Mouse (Mus musculus) fat pad, adult 2 months (tissue): ENCODE data around the gene Ankrd36.
A peak's percentile ranks its signal among the peaks of the same experiment; 100 is the strongest.

Source experiments
- DNase-seq: peaks from one replicate; pipeline ENCODE4 v3.0.0-alpha.2; 2011; ENCODE audit warnings: low read depth, low spot score; ENCODE audit errors: extremely low read depth

Ankrd36 gene

DNA sequence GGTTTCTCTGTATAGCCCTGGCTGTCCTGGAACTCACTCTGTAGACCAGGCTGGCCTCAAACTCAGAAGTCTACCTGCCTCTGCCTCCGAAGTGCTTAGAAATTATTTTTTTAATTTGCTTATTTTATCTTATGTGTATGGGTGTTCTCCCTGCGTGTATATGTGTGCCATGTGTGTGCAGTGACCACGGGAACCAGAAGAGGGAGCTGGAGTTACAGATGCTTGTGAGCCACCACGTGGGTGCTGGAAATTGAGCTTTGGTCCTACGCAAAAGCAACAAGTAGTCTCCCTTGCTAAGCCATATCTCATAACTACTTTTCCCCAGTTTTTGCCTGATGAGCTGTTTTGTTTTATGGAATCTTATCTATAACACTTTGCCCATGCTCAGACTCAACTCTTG is 73.6 kb downstream of the Ankrd36 start:
- no peak for DNase-seq

DNA sequence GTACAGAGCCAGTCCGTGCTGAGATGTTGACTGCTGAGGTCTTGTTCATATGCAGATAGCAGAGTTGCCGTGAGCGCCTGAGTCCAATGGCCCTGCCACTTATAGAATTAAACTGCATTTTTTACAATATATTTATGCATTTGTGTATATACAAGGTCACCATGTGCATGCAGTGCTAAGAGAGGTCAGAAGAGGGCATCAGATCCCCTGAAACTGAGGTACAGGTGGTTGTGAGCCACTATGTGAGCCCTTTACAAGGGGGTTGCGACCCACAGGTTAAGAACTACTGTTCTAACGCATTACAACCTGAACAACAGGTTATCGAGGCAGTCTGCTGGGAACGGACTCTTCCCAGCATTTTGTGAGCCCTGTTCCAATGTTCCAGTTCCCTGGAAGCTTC is 80.8 kb downstream of the Ankrd36 start:
- DNase-seq: no peak

DNA sequence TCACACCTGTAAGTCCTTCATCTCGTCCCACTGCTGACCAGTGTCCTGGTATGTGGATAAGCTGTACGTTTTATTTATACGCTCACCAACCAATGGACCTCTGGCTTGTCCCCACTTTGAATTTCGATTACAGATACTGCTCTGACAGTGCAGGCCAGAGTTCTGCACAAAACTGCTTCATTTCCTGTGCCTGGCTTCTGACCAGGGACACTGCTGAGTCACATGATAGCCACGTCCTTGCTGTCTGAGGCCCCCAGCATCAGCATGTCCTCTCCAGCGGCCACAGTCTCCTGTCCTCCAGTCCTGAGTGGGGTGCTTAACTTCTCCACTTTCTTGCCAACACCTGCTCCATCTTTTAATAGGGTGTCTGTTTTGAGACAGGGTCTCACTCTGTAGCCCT is 113.1 kb downstream of the Ankrd36 start:
- DNase-seq: no peak

DNA sequence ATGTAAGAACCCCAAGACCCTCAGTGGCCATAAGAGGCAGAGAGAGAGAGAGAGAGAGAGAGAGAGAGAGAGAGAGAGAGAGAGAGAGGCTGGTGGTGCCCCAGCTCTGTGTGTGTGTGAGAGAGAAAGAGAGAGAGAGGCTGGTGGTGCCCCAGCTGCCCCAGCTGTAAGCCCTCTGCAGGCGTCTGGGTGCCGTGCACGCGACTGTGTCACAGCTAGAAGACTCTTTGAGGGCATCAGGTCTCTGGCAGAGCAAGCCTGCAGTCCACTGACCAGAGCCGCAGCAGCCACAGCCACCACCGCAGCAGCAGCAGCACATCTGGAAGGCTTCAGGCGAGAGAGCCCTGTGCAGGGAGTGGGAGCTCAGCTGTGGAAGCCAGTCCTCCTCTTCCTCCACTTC is 114.8 kb downstream of the Ankrd36 start:
- no peak for DNase-seq

DNA sequence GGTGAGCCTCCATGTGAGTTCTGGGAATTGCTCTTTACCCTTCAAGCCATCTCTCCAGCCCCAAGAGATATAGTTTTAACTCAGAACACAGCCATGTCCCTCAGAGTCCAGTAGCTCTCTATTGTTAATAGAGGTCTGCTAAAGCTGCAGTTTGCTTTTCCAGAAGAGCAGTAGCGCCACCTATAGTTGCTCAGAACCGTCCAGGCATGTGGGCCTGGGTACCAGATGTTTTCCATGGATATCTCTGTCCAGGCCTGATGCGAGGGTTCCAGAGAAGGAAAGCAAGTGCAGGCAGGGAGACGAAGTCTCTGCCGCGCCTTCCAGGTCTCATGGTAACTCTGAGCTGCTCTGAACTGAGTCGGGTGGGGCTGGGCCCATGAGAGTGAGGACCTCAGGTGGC is 122.3 kb downstream of the Ankrd36 start:
- no peak for DNase-seq

DNA sequence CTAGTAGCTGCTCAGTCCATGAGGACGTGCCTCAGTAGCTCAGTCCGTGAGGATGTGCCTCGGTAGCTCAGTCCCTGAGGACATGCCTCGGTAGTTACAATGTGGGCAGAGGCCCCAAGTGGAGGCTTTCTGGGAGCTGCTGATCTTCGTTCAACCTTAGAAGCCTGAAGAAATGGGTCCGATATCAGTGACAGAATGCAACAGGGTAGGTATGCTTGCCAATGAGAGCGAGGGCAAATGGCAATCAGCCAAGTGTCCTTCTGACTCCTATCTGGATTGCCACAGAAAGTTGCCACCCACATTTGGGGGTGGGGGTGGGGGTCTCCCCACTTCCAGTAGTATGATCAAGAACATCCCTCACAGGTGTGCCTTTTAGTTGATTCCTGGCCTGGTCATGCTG is 131.3 kb downstream of the Ankrd36 start:
- no peak for DNase-seq

DNA sequence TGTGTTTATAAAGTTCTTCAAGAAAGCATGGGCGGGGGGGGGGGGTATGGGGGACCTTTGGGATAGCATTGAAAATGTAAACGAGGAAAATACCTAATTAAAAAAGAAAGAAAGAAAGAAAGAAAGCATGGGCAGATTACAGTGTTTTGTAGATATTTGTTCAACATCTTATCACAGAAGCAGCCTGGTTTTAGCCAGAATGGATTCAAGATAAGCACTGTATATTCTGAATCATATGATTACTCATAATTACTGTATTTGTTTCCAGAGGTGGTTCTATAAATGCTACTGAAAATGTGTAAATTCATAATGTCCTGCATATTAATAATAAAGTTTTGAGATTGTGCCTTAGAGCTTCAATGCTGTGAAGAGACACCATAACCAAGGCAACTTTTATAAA is 131.8 kb downstream of the Ankrd36 start:
- DNase-seq: no peak

DNA sequence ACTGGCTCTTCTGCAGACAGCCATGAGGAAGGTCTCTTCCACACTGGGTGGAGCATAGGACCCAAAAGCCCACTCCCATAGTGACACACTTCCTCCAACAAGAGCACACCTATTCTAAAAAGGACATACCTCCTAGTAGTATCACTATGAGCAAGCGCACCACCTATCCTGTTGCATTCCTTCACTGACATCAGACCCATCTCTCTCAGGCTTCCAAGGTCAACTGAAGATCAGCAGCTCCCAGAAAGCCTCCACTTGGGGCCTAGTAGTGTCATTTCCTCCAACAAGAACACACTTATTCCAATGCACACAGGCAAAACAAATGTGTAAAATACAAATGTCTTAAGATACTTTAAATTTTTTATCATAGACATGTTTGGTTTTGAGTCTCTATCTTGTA is 132.3 kb downstream of the Ankrd36 start:
- DNase-seq: no peak

DNA sequence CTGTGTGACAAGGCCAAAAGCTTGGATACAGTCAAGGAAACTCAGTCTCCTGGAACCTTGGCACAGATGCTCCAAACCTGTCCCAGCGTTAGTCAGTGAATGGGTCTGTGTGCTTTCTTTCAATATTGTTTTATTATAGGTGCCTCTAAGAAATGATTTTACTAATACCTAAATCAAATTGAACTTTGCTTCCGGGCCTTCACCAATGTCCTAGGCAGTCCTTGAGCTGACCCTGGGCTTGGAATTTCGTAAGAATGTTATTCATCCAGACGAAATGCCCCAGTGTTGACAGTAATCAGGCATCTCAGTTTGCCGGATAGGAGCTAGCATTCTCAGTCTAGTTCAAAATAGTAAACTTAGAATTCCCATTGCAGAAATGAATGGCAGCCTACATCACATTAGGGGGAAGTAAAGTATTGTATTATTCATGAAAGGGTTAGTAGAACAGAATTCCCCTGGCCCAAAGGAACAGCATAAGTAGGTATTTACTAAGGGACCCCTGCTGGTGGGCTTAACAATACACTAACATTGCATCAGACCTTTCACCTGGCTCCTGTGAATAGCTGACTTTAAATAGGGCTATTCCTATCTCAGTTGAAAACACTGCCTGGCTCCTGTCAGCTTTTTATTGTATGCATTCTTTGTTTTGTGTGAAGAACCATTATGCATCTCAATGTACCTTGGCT is 132.9 kb downstream of the Ankrd36 start:
- DNase-seq: no peak

DNA sequence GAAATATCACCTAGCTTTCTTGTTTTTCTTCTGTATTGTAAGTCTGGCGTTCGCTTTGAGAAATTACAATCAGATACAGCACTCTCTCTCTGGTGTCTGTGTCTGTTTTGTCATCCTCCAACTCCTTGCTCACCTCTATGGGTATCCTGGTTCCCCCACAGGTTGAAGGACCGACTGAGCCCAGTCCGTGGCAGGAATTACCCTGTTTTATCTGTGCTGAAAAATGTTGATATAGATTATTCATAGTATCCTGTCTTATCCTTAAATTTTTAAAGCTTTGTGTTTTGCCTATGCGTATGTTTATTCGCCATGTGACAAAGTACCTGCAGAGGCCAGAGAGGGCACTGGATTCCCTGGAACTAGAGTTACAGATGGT is 133.5 kb downstream of the Ankrd36 start:
- DNase-seq: no peak

DNA sequence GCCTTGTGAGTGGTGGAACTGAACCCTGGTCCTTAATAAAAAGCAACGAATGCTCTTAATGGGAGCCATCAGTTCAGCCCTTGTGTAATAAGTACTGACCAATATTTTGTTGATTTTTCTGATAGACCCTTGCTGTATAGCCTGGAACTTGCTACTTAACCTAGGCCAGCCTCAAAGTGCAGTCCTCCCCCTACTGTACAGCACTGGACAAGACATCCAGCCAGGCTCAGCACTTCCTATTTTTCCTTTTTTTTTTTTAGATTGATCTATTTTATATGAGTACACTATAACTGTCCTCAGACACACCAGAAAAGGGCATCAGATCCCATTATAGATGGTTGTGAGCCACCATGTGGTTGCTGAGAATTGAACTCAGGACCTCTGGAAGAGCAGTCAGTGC is 133.9 kb downstream of the Ankrd36 start:
- DNase-seq: no peak

DNA sequence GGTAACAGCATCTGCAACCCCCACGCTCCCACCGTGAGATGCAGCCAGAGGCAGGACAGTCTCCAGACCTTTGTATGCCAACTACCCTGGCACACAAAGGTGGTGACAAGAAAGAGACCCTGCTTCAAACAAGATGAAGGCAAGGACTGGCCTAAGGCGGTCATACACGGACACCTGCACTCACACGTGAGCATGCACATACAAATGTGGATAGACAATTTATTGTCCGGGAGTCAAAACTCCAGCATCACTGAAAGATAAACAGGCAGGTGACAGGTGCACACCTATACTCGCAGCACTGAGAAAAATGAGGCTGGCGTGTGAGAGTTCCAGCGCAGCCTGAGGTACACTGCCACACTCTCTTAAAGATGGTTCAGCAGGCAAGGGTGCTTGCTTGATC is 136.5 kb downstream of the Ankrd36 start:
- no peak for DNase-seq

DNA sequence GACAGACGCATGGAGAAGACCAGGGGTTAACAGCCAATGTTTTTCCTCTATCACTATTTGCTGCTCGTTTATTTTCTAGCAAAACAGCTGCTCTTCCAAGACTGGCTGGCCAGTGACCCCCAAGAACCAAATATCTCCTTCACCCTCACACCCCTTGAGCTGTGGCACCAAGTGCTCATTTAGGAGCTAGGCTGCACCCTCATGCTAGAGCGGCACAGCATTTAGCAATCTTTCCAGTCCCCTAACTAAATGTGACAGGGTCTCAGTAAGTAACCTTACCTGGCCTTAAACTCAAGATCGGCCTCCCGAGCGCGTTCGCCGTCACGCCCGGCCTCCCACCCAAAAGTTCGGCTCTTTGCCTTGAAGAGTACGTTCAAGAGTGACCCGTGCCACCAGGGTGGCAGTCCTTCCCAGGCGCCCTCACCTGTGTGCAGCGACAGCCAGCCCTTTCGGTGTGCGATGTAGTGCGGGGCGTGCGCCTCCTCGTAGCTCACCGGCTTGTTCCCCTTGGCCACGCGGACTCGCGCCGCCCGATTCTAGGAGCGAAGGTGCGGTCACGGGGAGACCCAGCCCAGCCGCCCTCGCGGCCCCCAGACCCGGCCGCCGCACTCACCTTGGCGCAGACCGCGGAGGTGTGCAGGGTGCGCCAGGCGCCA is 137.5 kb downstream of the Ankrd36 start:
- DNase-seq: no peak

DNA sequence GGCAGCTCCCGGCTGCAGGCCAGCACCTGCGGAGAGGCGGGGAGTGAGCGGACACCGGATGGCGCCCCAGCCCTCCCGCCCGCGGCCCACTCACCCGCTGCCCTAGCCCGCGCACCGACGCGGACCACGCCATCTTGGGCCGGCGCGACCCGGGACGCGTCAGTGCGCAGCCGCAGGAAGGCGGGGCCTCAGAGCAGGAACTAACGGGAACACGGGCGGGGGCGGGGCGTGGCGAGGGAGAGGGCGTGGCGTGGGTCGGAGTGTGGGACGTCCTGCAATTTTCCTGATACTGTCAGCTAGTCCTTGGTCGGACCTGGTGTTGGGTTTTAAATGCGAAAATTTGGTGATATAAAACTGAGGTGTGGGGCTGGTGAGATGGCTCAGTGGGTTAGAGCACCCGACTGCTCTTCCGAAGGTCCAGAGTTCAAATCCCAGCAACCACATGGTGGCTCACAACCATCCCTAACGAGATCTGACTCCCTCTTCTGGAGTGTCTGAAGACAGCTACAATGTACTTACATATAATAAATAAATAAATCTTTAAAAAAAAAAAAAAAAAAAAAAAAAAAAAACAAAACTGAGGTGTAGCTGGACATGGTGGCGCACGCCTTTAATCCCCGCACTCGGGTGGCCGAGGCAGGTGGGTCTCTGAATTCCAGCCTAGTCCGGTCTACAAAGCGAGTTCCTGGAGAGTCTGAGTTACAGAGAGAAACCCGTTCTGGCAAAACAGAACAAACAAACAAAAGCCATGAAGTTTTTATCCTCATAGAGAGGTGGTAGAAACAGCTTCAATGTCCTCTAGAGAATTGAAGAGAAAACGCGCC is 138.3 kb downstream of the Ankrd36 start:
- DNase-seq: peak; percentile 14

DNA sequence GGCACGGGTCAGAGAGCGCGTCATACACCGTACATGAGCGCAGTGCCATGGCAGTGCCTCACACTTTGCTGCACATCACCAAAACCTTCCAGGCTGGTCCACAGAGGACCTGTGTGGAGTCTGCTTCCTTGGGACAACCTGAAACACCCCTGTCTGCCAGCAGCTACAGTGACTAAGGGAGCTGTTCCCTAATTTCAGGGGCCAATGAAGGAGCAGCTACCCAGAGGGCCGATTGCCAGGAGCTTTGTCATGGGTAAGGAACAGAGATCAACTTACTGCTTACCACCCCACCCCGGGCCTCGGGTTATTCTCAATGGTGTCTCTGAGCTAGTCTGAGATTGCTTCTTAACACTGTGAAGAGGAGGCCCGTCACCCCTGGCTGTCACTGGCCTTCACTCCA is 145.7 kb downstream of the Ankrd36 start:
- no peak for DNase-seq

DNA sequence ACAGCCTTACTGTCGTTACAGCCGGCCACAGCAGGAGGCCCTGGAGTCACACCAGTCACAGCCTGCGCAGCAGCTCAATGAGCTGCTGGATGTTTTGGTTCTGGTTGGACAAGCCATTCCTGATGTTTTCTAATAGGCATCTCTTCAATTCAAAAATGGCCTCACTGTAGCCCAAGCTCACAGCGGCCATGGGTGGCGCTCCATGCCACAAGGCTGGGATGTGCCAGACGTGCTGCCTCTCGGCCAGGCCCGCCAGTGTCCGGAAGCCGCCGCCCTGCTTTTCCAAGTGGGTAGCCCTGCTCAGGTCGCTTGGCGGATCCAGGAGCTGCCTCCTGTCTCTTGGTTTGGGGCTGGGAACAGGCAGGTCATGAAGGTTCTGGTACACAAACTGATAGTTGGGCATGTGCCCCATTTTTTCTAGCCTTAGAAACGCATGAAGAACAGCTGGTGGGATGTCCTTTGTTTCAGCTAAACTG is 146.2 kb downstream of the Ankrd36 start, which contains the start of gene Mrps24:
TSS of gene Mrps24 (minus strand) at position 51 of the 476 bp plus-strand sequence.
- no peak for DNase-seq

DNA sequence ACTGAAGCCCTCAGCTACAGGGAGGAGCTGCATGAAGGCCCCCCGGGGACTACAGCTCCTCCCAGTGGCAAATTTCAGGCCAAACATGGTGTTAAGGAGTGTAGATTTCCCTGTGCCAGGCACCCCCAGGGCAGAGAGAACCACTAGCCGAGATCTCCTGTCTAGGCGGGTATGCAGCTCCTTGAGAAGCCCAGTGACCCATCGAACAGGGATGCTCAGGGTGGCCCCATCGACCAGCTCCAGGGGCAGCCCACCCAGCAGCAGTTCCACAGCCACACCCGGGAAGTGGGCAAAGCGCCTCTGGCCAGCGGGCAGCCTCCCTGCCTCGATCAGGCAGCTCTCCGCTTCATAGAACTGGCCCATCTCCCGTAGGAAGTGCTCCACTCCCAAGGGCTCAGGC is 146.8 kb downstream of the Ankrd36 start:
- DNase-seq: no peak

DNA sequence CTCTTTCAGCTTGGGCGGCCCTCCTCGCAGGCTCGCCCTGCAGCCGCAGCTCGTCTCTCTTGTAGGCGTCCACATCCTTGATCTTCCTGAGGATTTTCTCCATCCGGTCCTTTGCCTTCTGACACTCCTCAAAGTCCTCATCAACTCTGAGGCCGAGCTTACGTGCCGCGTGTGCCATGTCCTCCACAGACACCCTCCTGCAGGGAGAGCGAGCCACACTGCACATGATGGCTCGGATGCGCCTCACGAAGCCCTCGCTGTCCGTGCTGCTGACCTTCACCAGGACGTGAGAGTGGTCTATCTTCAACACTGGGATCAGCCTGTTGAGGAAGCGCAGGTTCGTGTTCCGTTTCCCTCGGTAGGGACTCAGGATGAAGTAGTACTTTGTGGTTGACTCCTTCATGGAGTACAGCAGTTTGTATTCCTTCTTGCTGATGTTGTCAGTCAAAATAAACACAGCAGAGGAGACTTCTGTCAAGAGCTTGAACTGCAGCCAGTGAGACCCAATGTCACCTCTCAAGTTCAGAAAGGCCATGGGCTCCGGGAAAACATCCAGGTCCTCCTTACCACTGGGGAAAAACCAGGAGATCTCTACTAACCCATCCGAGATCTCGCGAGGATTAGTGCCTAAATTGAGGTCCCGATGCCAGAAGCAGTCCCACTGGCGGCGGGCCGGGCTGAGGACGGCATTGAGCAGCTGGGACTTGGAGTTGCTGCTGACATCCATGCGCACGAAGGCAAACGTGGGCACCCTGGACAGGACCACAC is 147.6 kb downstream of the Ankrd36 start:
- DNase-seq: no peak

DNA sequence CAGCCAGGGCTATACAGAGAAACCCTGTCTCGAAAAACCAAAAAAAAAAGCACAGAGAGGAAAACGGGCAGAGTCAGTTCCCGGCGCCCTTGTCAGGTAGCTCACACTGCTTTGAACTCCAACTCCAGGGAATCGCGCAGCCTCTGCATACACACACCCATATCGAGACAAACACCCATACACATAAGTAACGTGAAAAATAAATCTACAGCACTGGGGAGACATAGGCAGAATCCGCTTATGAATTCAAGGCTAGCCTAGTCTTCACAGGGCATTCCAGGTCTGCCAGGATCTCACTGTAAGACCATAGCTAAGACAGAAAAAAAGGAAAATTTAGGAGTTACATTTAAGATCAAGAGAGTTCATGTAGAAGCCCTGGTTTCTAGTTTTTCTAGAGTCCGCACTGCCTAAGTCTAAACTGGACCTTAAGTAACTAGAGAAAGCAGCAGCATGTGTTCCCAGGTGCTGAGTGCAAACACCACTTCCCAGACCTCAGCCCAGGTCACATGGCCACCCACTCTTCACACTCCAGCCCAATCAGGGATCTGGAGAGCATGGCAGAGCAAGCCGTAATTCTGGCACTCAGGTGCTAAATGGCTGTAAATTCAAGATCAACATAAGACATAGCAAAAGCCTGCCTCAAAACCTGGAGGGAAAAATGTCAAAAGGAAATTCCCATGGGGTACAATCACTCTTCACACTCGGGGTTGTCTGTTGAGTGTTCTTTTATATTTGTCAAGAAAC is 149.3 kb downstream of the Ankrd36 start:
- no peak for DNase-seq

DNA sequence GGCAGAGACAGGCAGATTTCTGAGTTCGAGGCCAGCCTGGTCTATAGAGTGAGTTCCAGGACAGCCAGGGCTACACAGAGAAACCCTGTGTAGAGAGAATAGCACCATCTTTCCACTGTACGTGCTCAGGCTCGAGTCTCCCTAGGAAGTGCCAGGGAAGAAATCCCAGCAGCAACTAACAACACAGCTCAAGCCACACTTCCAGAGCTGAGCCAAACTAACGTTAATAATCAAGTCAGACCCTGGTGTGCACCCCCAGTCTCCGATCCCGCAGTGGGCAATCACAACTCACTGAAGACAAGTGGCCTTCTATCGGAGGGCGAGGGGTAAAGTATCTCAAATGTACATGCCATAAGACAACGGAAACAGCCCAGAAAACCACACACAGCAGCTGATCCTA is 160.1 kb downstream of the Ankrd36 start:
- no peak for DNase-seq

DNA sequence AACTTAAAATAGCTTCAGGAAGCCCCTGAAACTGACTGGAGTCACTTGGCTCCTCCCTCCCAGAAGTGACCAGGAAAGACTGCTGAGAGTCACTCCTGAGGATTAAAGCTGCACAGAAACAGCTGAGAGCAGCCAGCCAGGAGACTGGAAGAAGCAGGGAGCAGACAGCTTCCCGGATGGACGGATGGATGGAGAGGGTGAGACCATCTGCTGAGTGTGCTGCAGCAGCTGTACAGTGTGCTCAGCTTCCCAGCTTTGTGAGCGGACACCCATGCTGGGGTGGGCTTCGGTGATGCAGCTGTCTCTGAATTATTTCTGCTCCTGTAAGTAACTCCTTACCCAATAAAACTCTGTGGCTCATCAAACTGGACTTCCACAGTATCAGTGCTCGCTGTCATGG is 162.9 kb downstream of the Ankrd36 start:
- DNase-seq: no peak
